Mouse (Mus musculus): ENCODE measurements around the gene Gipr. TPM values are rescaled to one million over a fixed set of nuclear protein-coding genes. Genes with fewer than 3 reads are reported as not detected.
"Not testable (repeated sequence)": the region's sequence is repeated elsewhere in the genome, so short reads cannot be mapped to it uniquely, and the experiment has no call there.

The Gipr gene
- polyA plus RNA-seq, 1 experiment from 2014 or later: 1.1 TPM

GRCm38 (mm10) chr7:19160115-19160514 is 5.8 kb downstream of the Gipr start:
- peaks cover 62% of the 10 kb centered on the region for H3K27me3 ChIP-seq
- H3K9me3 ChIP-seq: no peaks in the 10 kb centered on the region
- 1% methylated on average over 20 of the region's 20 CpGs for WGBS
- H3K9ac ChIP-seq: peak overlapping the region; percentile 36; the same call in 1 of the 2 replicates
- H3K4me3 ChIP-seq (replicated peaks): peak overlapping the region; percentile 38
- ATAC-seq (ENCODE audit: low FRiP score): peak; percentile 31
- H3K4me1 ChIP-seq: peaks cover 42% of the 10 kb centered on the region
- peak overlapping the region; percentile 62 for H3K4me2 ChIP-seq
- 0 out of 2 replicates have a peak, but pooled peaks cover under 1% of the 10 kb centered on the region for H3K36me3 ChIP-seq (replicated peaks)
- no peak overlapping the region for H3K27ac ChIP-seq

DNA sequence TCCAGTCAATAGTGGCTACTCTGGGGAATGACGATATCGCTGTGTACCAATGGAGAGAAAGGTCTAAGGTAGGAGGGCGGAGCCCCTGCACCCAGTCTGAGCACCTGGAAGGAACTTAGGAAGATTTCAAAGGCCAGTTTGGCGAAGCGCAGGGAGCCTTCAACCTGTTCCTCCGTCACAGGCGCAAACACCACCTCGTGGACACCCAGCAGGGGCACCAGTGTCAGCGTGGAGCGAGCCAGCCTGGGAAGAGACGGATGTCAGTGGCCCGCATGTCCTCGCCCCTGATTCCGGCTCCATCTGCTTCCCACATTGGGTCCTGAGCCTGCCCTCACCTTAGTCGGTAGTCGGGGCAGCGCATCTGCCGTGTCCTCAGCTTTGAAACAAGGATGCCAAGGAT is 6.5 kb downstream of the Gipr start:
- H3K9me3 ChIP-seq: no peaks in the 10 kb centered on the region
- H3K4me1 ChIP-seq: peaks cover 35% of the 10 kb centered on the region
- ATAC-seq (ENCODE audit: low FRiP score): no peak
- H3K4me2 ChIP-seq: peak overlapping the region; percentile 62
- H3K4me3 ChIP-seq (replicated peaks): peak overlapping the region; percentile 38; the same call in 1 of the 2 replicates
- H3K36me3 ChIP-seq (replicated peaks): peaks cover 7% of the 10 kb centered on the region; the same call in 1 of the 2 replicates
- no peak overlapping the region for H3K27ac ChIP-seq
- 16% methylated on average over 18 of the region's 18 CpGs for WGBS
- H3K9ac ChIP-seq: peak overlapping the region; percentile 36; the same call in 1 of the 2 replicates
- peaks cover 55% of the 10 kb centered on the region for H3K27me3 ChIP-seq

GRCm38 (mm10) chr7:19158601-19159000 is 7.3 kb downstream of the Gipr start:
- Histone ChIP-seq H3K4me3 (replicated peaks) (no peak overlapping the region), H3K27me3 (peaks cover 46% of the 10 kb centered on the region), H3K9me3 (no peaks in the 10 kb centered on the region), H3K4me1 (peaks cover 27% of the 10 kb centered on the region), H3K36me3 (replicated peaks) (peaks cover 13% of the 10 kb centered on the region), H3K9ac (no peak overlapping the region), H3K27ac (no peak overlapping the region), H3K4me2 (no peak overlapping the region)
- 74% methylated on average over 11 of the region's 11 CpGs for WGBS
- no peak for ATAC-seq (ENCODE audit: low FRiP score)

GRCm38 (mm10) chr7:19157160-19157800 is 8.6 kb downstream of the Gipr start:
- Histone ChIP-seq H3K4me2 (peak overlapping the region; percentile 49), H3K9me3 (no peaks in the 10 kb centered on the region), H3K4me3 (replicated peaks) (peak overlapping the region; percentile 23), H3K36me3 (replicated peaks) (peaks cover 26% of the 10 kb centered on the region), H3K27ac (peak overlapping the region; percentile 77), H3K9ac (peak overlapping the region; percentile 29; the same call in 1 of the 2 replicates), H3K27me3 (peaks cover 33% of the 10 kb centered on the region), H3K4me1 (peaks cover 24% of the 10 kb centered on the region)
- WGBS: 5% methylated on average over 30 of the region's 30 CpGs
- ATAC-seq (ENCODE audit: low FRiP score): peak; percentile 79

DNA sequence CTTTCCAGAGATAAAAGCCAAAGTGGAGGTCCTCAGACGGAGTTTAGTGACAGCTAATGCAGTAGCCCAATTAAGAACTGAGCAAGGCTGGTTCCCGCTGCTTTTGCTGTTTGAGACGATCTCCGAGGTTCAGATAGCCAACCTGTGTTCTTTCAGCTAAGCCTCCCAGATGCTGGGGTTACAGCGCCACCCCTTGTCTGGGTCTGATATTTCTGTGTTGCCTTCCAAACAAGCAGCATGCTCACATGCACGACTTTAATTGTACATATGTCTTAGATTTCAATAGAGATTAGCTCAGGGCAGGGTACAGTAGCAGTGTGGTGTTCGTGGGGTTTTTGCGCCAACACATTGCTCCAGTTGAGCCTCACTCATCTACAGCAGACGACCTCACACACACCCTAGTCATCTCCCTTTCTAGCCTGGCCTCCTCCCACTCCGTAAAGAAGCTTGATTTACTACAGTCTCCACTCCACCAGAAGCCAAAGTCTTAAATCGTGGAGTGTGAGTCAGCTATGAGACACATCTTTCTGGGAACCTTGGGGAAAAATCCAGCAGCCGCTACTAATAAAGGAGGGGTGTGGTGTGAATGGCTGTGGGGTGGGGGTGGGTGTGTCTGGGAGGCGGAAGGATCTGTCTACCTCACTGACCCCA is 10.0 kb downstream of the Gipr start:
- Histone ChIP-seq H3K9me3 (no peaks in the 10 kb centered on the region), H3K36me3 (replicated peaks) (peaks cover 39% of the 10 kb centered on the region), H3K27ac (no peak overlapping the region), H3K4me1 (peaks cover 24% of the 10 kb centered on the region), H3K4me3 (replicated peaks) (no peak overlapping the region), H3K9ac (no peak overlapping the region), H3K4me2 (no peak overlapping the region), H3K27me3 (peaks cover 26% of the 10 kb centered on the region)
- 61% methylated on average over 13 of the region's 13 CpGs for WGBS
- no peak for ATAC-seq (ENCODE audit: low FRiP score)

DNA sequence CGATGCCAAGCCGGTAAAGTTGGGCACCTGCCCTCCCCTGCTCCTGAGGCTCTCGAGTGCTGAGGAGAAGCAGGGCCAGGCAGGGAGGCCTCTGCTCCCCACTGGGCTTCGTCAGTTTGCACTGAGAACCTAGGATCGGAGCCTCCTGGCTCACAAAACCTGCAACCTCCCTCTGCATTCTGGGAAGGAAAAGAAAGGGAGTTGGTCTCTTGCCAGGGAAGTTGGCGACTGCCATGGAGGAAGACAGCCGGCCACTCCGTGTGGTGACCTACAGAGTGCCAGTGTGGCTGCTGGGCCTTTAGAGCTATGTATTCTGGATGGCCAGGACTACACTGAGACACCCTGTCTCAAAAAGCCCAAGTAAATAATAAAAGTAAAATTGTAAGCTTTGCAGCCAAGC is 11.1 kb downstream of the Gipr start:
- Histone ChIP-seq H3K4me3 (replicated peaks) (no peak overlapping the region), H3K36me3 (replicated peaks) (peaks cover 39% of the 10 kb centered on the region), H3K9ac (no peak overlapping the region), H3K9me3 (no peaks in the 10 kb centered on the region), H3K27ac (no peak overlapping the region), H3K4me1 (peaks cover 26% of the 10 kb centered on the region), H3K27me3 (peaks cover 14% of the 10 kb centered on the region), H3K4me2 (no peak overlapping the region)
- WGBS: 77% methylated on average over 8 of the region's 8 CpGs
- ATAC-seq (ENCODE audit: low FRiP score): no peak

GRCm38 (mm10) chr7:19151121-19151520 is 14.8 kb downstream of the Gipr start:
- H3K9ac ChIP-seq; H3K27me3 ChIP-seq; H3K9me3 ChIP-seq; H3K4me2 ChIP-seq; ATAC-seq (ENCODE audit: low FRiP score); H3K27ac ChIP-seq: not testable (repeated sequence)
- H3K4me1 ChIP-seq: peaks cover 18% of the 10 kb centered on the region
- WGBS: 91% methylated on average over 10 of the region's 10 CpGs
- H3K36me3 ChIP-seq (replicated peaks): peaks cover 48% of the 10 kb centered on the region
- 0 out of 2 replicates have a peak overlapping the region, but pooled peaks have one; percentile 68 for H3K4me3 ChIP-seq (replicated peaks)

GRCm38 (mm10) chr7:19149626-19150025 is 16.3 kb downstream of the Gipr start, which contains the start of gene Snrpd2:
Gene Snrpd2 (plus strand): TSS chr7:19149722.
- Histone ChIP-seq H3K36me3 (replicated peaks) (peaks cover 44% of the 10 kb centered on the region), H3K27me3 (no peaks in the 10 kb centered on the region), H3K4me3 (replicated peaks) (peak within 1 kb of the TSS; percentile 68), H3K4me1 (peaks cover 18% of the 10 kb centered on the region), H3K27ac (peak within 1 kb of the TSS; percentile 89), H3K9ac (peak within 1 kb of the TSS; percentile 73), H3K9me3 (no peaks in the 10 kb centered on the region), H3K4me2 (peak within 1 kb of the TSS; percentile 87)
- WGBS: under 1% methylated on average over 24 of the region's 24 CpGs
- peak; percentile 91 for ATAC-seq (ENCODE audit: low FRiP score)

DNA sequence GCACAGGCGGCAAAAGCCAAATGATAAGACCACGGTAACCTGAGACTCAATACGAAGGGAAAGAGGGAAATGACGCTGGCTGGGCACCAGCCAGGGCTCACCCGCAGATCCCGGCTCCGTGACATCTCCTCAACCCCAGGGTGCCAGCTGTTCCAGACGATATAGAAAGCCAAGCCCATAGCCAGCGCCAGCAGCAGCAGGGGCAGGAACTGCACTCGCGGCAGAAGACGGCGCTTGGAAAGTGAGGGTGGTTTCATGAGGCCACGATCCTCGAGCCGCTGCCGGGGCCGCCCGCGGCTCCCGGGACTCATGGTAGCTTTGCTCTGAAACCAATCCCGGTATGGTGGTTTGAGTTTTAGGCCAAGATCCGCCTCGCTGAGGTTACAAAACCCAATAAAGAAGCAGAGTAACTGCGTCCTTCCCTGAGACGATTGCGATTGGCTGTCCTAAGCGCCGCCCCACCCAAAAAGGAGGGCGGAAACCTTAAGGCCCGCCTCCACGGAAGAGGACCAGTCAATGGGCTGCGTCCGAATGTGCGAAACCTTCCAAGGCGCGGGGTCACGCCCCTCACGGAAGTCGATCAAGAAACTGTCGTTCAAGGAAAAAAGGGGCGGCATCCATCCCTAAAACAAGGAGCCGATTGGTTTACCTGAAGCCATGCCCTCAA is 16.9 kb downstream of the Gipr start, which contains the start of gene Qpctl:
Gene Qpctl (minus strand): TSS at position 417 of the 667 bp plus-strand sequence.
- Histone ChIP-seq H3K4me3 (replicated peaks) (peak within 1 kb of the TSS; percentile 68), H3K4me2 (peak within 1 kb of the TSS; percentile 87), H3K9ac (peak within 1 kb of the TSS; percentile 73), H3K4me1 (peaks cover 18% of the 10 kb centered on the region), H3K9me3 (no peaks in the 10 kb centered on the region), H3K36me3 (replicated peaks) (peaks cover 41% of the 10 kb centered on the region), H3K27me3 (no peaks in the 10 kb centered on the region), H3K27ac (peak within 1 kb of the TSS; percentile 89)
- ATAC-seq (ENCODE audit: low FRiP score): peak; percentile 97
- WGBS: under 1% methylated on average over 43 of the region's 43 CpGs

DNA sequence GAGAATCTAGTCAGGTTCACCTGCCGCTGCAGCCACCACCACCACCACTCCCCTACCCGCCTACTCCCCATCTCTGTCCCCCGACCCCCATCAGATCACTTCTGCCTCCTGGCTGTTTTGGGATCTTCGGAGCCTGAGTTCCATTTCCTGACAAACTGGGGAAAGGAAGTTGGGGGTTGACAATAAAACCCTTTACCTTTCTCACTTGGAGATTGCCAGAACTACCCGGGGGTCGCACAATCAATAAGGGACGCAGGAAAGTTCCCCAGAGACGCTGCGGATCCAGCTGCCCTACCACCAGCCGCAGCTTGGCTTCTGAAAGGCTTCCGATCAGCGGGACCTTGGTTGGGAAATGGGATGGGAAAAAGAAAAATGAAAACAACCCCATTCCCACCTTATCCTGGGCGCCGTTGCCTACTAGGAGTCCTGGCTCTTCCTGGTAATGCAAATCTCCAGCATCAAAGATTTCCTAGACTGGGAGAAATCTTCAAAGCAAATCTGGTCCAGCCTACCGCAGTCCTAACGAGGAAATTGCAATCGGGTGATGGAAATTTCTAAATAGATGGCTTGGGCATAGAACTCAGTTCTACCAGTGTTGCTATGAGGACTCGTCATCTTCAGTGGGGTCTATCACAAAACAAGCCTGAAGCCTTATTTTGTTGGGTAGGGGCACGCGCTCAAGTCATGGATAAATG is 17.6 kb downstream of the Gipr start:
- Histone ChIP-seq H3K9me3 (no peaks in the 10 kb centered on the region), H3K9ac (peak overlapping the region; percentile 68), H3K27ac (peak overlapping the region; percentile 73; the same call in 1 of the 2 replicates), H3K4me3 (replicated peaks) (peak overlapping the region; percentile 68), H3K4me2 (peak overlapping the region; percentile 87), H3K27me3 (no peaks in the 10 kb centered on the region), H3K4me1 (peaks cover 18% of the 10 kb centered on the region), H3K36me3 (replicated peaks) (peaks cover 34% of the 10 kb centered on the region)
- WGBS: 19% methylated on average over 20 of the region's 20 CpGs
- ATAC-seq (ENCODE audit: low FRiP score): no peak

GRCm38 (mm10) chr7:19147497-19148045 is 18.4 kb downstream of the Gipr start:
- Histone ChIP-seq H3K4me3 (replicated peaks) (no peak overlapping the region), H3K9ac (no peak overlapping the region), H3K9me3 (no peaks in the 10 kb centered on the region), H3K36me3 (replicated peaks) (peaks cover 30% of the 10 kb centered on the region), H3K27me3 (no peaks in the 10 kb centered on the region), H3K4me2 (peak overlapping the region; percentile 87), H3K4me1 (peaks cover 18% of the 10 kb centered on the region), H3K27ac (no peak overlapping the region)
- ATAC-seq (ENCODE audit: low FRiP score): no peak
- WGBS: 63% methylated on average over 6 of the region's 6 CpGs
